Comparison of ENCODE assay signal across 8 mouse cellular contexts in the genomic region with DNA sequence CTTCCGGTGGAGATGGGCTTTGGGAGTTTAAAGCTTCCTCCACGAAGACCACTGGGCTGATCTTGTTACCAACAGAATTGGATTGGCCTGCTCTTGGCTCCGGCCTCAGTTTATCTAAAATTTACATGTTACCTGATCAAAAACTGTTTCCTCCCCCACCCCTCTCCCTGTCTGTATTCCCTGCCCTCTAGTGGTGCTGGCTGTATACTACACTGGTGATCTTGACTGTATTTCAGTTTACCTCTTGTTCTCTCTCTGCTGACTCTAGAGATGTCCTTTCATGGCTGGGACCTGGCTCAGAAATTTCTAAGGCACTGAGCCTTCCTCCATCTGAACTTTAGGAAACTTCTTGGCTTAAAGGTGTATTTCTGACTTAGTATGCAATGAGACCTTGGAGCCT. TPM values are rescaled to one million over a fixed set of nuclear protein-coding genes. Genes with fewer than 3 reads are reported as not detected.
DNase-seq lines count a peak whose midpoint lies in the region; ATAC-seq and TF ChIP-seq lines count a peak whose summit lies in the region.

No protein-coding gene starts in this region.

- H3K9me3 ChIP-seq in liver, embryonic 14.5 days (ENCODE audit: control insufficient read depth, low read length) = no peaks in the 10 kb centered on the region

- no peak for TF ChIP-seq POLR2A in cerebellum, adult 2 months (IDR thresholded peaks at IDR 0.05; ENCODE audit: borderline replicate concordance, insufficient read depth, low read length)
- no peak for TF ChIP-seq POLR2A in lung, adult 2 months (IDR thresholded peaks at IDR 0.05; ENCODE audit: borderline replicate concordance, extremely low read depth, low read depth, low read length)

- no peaks in the 10 kb centered on the region for H3K36me3 ChIP-seq in liver, embryonic 14.5 days (replicated peaks; ENCODE audit: control insufficient read depth, insufficient read depth, low read depth)

- H3K9ac ChIP-seq in liver, embryonic 14.5 days (replicated peaks) = peak overlapping the region; percentile 20; the same call in 1 of the 2 replicates

- DNase-seq in cerebellum, adult 2 months = peak in 1 of 2 experiments; percentile 45
- no peak for DNase-seq in lung, adult 2 months
- DNase-seq in lung, adult 18-20 months = no peak
- DNase-seq in embryo, embryonic 10 days (ENCODE audit: low spot score) = peak; percentile 65
- DNase-seq in liver, embryonic 14.5 days (ENCODE audit: low read depth in 3 of 3, low spot score in 3 of 3) = peak in 1 of 3 experiments; percentile 56
- peak; percentile 69 for DNase-seq in thymus, postnatal 0 days (ENCODE audit: low spot score)

- H3K27me3 ChIP-seq in cerebellum, adult 2 months (ENCODE audit: control insufficient read depth, insufficient read depth, low read length) = no peaks in the 10 kb centered on the region
- H3K27me3 ChIP-seq in liver, embryonic 14.5 days (ENCODE audit: control insufficient read depth, insufficient read depth, low read length) = no peaks in the 10 kb centered on the region

- H3K27ac ChIP-seq in cerebellum, adult 2 months (ENCODE audit: insufficient read depth, low read length) = no peak overlapping the region
- peak overlapping the region; percentile 99 for H3K27ac ChIP-seq in liver, embryonic 14.5 days

- no peak overlapping the region for H3K4me3 ChIP-seq in cerebellum, adult 2 months (replicated peaks; ENCODE audit: insufficient read depth, low read depth, low read length)
- no peak overlapping the region for H3K4me3 ChIP-seq in lung, adult 2 months (replicated peaks; ENCODE audit: extremely low read depth, low read depth, low read length)
- H3K4me3 ChIP-seq in liver, embryonic 14.5 days (ENCODE audit: insufficient read depth in 1 of 2, low read depth in 2 of 2, low read length in 2 of 2) = no peak overlapping the region

- peaks cover 20% of the 10 kb centered on the region for H3K4me1 ChIP-seq in cerebellum, adult 2 months (ENCODE audit: control insufficient read depth, insufficient read depth, low read length)
- peaks cover 24% of the 10 kb centered on the region for H3K4me1 ChIP-seq in lung, adult 2 months (ENCODE audit: control insufficient read depth, insufficient read depth, low read length)
- H3K4me1 ChIP-seq in liver, embryonic 14.5 days (replicated peaks; ENCODE audit: control insufficient read depth in 2 of 2, insufficient read depth in 2 of 2, low read length in 1 of 2) = peaks cover 37 to 52% of the 10 kb centered on the region in 2 experiments

- ATAC-seq in cerebellum, adult (ENCODE audit: insufficient number of reproducible peaks, low FRiP score, low TSS enrichment) = no peak
- ATAC-seq in liver, embryonic 14.5 days (ENCODE audit: insufficient read depth) = no peak
- ATAC-seq in inflammation-experienced regulatory T-cells, adult 6 months = no peak

- TF ChIP-seq CTCF in cerebellum, adult 2 months (IDR thresholded peaks at IDR 0.05; ENCODE audit: borderline replicate concordance, insufficient read depth, low read depth, low read length) = peak; percentile 58; the same call in 1 of the 2 replicates
- peak; percentile 32; the same call in 1 of the 2 replicates for TF ChIP-seq CTCF in lung, adult 2 months (IDR thresholded peaks at IDR 0.05; ENCODE audit: insufficient read depth, low read length)
- TF ChIP-seq CTCF in liver, embryonic 14.5 days (IDR thresholded peaks at IDR 0.05; ENCODE audit: low read depth) = peak; percentile 90

- peak overlapping the region; percentile 100 for H3K4me2 ChIP-seq in liver, embryonic 14.5 days (ENCODE audit: low read depth)

- WGBS in cerebellum, adult 2 months = 19% methylated on average over 3 of the region's 3 CpGs
- WGBS in lung, adult 2 months = 16% methylated on average over 3 of the region's 3 CpGs
- 18% methylated on average over 3 of the region's 3 CpGs for WGBS in liver, embryonic 14.5 days (ENCODE audit: insufficient replicate concordance)

- no peak for TF ChIP-seq EP300 in liver, embryonic 14.5 days (IDR thresholded peaks at IDR 0.05; ENCODE audit: low read depth)

RNA-seq across cellular contexts. Expression of gene Tlcd2, which starts 3.3 kb away (rescaled TPM):
- 0.56 and 0.70 TPM in 2 replicates for polyA plus RNA-seq in cerebellum, adult 2 months (2012; rRNA removed)
- 15.3 and 29.6 TPM in 2 replicates for polyA plus RNA-seq in lung, adult 2 months (2012; rRNA removed)
- 7.3 and 8.2 TPM in 2 replicates for polyA plus RNA-seq in liver, embryonic 14.5 days (2012; rRNA removed)
- 11.9 and 13.0 TPM in 2 replicates for polyA plus RNA-seq in liver, embryonic 14.5 days (2014; fragmentation: Nextera tagmentation; extraction: Ambion mirVana)
- polyA plus RNA-seq in thymus, postnatal 0 days (2015; fragmentation: Nextera tagmentation; extraction: Ambion mirVana) = 9.7 and 13.8 TPM in 2 replicates
- polyA plus RNA-seq in inflammation-experienced regulatory T-cells, adult 6 months (2017; shearing (Covaris generic)) = 10 to 100 TPM in 2 of 3 experiments, 1 to 10 TPM in 1; 10.0 to 23.2 (median 21.3) TPM

RNA-seq across cellular contexts. Expression of gene Wdr81, which starts 3.7 kb away (rescaled TPM):
- 15.1 and 15.3 TPM in 2 replicates for polyA plus RNA-seq in cerebellum, adult 2 months (2012; rRNA removed)
- polyA plus RNA-seq in lung, adult 2 months (2012; rRNA removed) = 27.9 and 29.9 TPM in 2 replicates
- polyA plus RNA-seq in liver, embryonic 14.5 days (2012; rRNA removed) = 15.3 and 16.4 TPM in 2 replicates
- 14.6 and 15.8 TPM in 2 replicates for polyA plus RNA-seq in liver, embryonic 14.5 days (2014; fragmentation: Nextera tagmentation; extraction: Ambion mirVana)
- polyA plus RNA-seq in thymus, postnatal 0 days (2015; fragmentation: Nextera tagmentation; extraction: Ambion mirVana) = 5.7 and 5.9 TPM in 2 replicates
- 1 to 10 TPM; 5.1 to 7.9 (median 5.2) TPM for polyA plus RNA-seq in inflammation-experienced regulatory T-cells, adult 6 months (2017; shearing (Covaris generic))

RNA-seq across cellular contexts. Expression of gene Serpinf2, which starts 18.8 kb away (rescaled TPM):
- 0.13 and 0.15 TPM in 2 replicates for polyA plus RNA-seq in cerebellum, adult 2 months (2012; rRNA removed)
- polyA plus RNA-seq in lung, adult 2 months (2012; rRNA removed) = 0.60 and 0.82 TPM in 2 replicates
- polyA plus RNA-seq in liver, embryonic 14.5 days (2012; rRNA removed) = 474 and 506 TPM in 2 replicates
- 304 and 336 TPM in 2 replicates for polyA plus RNA-seq in liver, embryonic 14.5 days (2014; fragmentation: Nextera tagmentation; extraction: Ambion mirVana)
- polyA plus RNA-seq in thymus, postnatal 0 days (2015; fragmentation: Nextera tagmentation; extraction: Ambion mirVana) = 0.10 TPM in 1 of 2 replicates, not detected in the other
- not detected for polyA plus RNA-seq in inflammation-experienced regulatory T-cells, adult 6 months (2017; shearing (Covaris generic))

RNA-seq across cellular contexts. Expression of gene Prpf8, which starts 28.4 kb away (rescaled TPM):
- 110 and 123 TPM in 2 replicates for polyA plus RNA-seq in cerebellum, adult 2 months (2012; rRNA removed)
- 67.9 and 90.2 TPM in 2 replicates for polyA plus RNA-seq in lung, adult 2 months (2012; rRNA removed)
- polyA plus RNA-seq in liver, embryonic 14.5 days (2012; rRNA removed) = 34.2 and 38.1 TPM in 2 replicates
- 34.2 and 42.2 TPM in 2 replicates for polyA plus RNA-seq in liver, embryonic 14.5 days (2014; fragmentation: Nextera tagmentation; extraction: Ambion mirVana)
- polyA plus RNA-seq in thymus, postnatal 0 days (2015; fragmentation: Nextera tagmentation; extraction: Ambion mirVana) = 39.2 and 40.0 TPM in 2 replicates
- polyA plus RNA-seq in inflammation-experienced regulatory T-cells, adult 6 months (2017; shearing (Covaris generic)) = 10 to 100 TPM; 37.6 to 48.7 (median 43.8) TPM

RNA-seq across cellular contexts. Expression of gene Serpinf1, which starts 35.7 kb away (rescaled TPM):
- polyA plus RNA-seq in cerebellum, adult 2 months (2012; rRNA removed) = 27.5 and 32.9 TPM in 2 replicates
- polyA plus RNA-seq in lung, adult 2 months (2012; rRNA removed) = 96.0 and 110 TPM in 2 replicates
- 104 and 128 TPM in 2 replicates for polyA plus RNA-seq in liver, embryonic 14.5 days (2012; rRNA removed)
- 145 and 166 TPM in 2 replicates for polyA plus RNA-seq in liver, embryonic 14.5 days (2014; fragmentation: Nextera tagmentation; extraction: Ambion mirVana)
- 44.9 and 47.7 TPM in 2 replicates for polyA plus RNA-seq in thymus, postnatal 0 days (2015; fragmentation: Nextera tagmentation; extraction: Ambion mirVana)
- polyA plus RNA-seq in inflammation-experienced regulatory T-cells, adult 6 months (2017; shearing (Covaris generic)) = 1 to 10 TPM; 3.3 to 5.0 (median 4.9) TPM

Comparison
In these comparisons a context has a peak if more than half of its experiments do, and no peak if none do; other contexts are left out.
1. DNase-seq: peak in embryo, embryonic 10 days (single experiment) and thymus, postnatal 0 days (single experiment); none in lung, adult 2 months (single experiment) and lung, adult 18-20 months (0 of 2).
2. CTCF ChIP-seq: peak in every context shown above with its lines; median percentile 90 in liver, embryonic 14.5 days; 58 in cerebellum, adult 2 months; 32 in lung, adult 2 months.
3. RNA of gene Serpinf2, which starts 18.8 kb away (polyA plus RNA-seq): 304 to 506 TPM in liver, embryonic 14.5 days; 0.60 to 0.82 TPM in lung, adult 2 months, 0.13 to 0.15 TPM in cerebellum, adult 2 months, not detected in inflammation-experienced regulatory T-cells, adult 6 months and 0.10 TPM in thymus, postnatal 0 days; every median in the first group is over 100 times any median in the second.